Mouse (Mus musculus) bone marrow, adult 2 months (tissue): ENCODE data around the gene Ufd1.

Experiments used
- CTCF ChIP-seq: fragments of 200-500 bp; IDR thresholded peaks from 2 replicates; pipeline ENCODE4 v1.5.1; 2011; ENCODE audit warnings: low read length, control low read depth; ENCODE audit not compliant: control insufficient read depth, insufficient read depth
- POLR2A ChIP-seq: fragments of 200-500 bp; IDR thresholded peaks from 2 replicates; pipeline ENCODE4 v1.6.1; 2011; ENCODE audit warnings: low read depth, mild to moderate bottlenecking, control low read depth, low read length, borderline replicate concordance; ENCODE audit not compliant: control insufficient read depth

DNA sequence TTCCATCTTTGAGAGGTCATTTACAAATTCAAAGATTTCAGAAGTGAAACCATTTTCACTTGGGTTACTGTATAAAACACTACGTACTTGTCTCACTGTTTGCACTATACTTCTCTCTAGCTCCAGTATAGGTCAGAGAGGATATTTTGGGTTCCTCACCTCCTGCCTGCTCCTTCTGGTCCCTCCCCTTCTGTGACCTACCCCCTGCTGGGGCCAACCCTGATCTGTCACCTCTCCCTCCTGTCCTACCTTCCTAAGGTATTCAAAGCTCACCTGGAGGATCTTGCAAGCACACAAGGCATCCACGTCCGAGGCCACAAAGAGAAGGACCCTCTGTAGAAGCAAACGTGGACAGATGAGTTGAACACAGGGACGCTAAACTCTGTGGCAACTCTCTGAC is 547 bp upstream of the Ufd1 start:
- TF ChIP-seq CTCF, result no peak
- TF ChIP-seq POLR2A, result no peak
